Mouse (Mus musculus) embryo, embryonic 10 days (tissue): ENCODE data around the gene Calm4.
A peak's percentile ranks its signal among the peaks of the same experiment; 100 is the strongest.

ENCODE experiments used
- DNase-seq: peaks from one replicate; pipeline ENCODE4 v3.0.0-alpha.2; 2015; ENCODE audit warnings: low spot score

Calm4 gene

GRCm38 (mm10) chr13:3861251-3861650 lies 23.7 kb downstream of the Calm4 start:
- no peak for DNase-seq

GRCm38 (mm10) chr13:3862325-3862724 lies 24.8 kb downstream of the Calm4 start:
- no peak for DNase-seq

DNA sequence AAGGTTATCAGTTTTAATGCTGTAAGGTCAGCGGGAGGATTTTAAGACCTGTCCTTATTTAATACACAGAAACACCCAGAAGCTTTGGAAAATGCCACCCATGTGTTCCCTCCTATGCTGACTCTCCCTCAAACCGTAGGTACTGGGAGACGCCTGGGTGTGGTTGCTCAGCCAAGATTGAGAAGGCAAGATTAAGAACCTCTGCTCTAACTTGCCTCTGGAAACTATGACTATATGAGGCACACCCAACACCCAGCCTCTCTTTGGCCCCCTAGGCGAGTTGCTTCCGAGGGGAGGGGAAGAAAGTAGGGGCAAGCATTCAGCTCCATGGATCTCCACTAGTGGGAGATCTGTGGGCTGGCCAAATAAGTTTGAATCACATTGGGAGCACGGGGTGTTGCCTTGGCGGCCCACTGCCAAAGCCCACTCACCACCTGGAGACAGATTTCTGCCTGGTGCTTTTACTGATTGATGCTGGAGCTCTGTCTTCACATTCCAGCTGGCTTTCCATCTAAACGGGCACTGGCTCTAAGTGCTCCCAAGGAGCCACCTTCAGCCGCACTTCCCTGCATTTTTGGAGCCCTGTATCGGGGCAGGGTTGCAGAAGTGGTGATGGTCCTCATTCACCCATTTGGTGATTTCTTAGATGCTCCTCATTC lies 25.5 kb downstream of the Calm4 start:
- no peak for DNase-seq

GRCm38 (mm10) chr13:3865648-3866354 lies 28.2 kb downstream of the Calm4 start:
- DNase-seq: no peak

- no peak for DNase-seq
Measured at GRCm38 (mm10) chr13:3866355-3867052, 28.9 kb downstream of the Calm4 start.

DNA sequence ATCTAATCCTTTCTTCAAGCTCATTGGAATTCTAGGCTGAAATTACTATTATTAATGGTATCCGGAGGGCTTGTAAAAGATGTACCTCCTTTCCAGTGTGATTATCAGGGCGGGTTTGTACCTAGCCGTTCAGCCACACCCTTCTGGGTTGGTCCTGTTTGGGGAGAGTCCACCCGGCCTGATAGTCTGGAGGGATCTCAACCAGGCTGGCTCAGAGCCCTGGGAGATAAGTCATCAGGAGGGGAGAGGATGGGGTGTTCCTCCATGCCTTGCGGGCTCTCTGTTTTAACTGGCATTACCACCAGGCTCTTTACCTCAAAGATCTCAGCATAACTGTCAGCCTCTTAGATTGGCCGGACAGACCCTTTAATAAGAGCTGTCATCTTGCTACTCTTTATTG lies 29.6 kb downstream of the Calm4 start:
- no peak for DNase-seq

- DNase-seq: no peak
Measured at GRCm38 (mm10) chr13:3869901-3870300, 32.3 kb downstream of the Calm4 start.

DNA sequence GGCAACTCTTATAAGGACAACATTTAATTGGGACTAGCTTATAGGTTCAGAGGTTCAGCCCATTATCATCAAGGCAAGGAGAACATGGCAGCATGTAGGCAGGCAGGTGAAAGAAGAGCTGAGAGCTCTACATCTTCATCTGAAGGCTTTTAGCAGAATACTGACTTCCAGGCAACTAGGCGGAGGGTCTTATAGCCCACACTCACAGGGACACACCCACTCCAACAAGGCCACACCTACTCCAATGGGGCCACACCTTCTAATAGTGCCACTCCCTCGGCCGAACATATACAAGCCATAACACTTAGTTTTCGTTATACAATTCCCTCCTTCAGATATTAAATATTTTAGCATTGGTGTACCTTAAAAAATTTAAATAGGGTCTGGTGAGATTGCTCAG lies 35.3 kb downstream of the Calm4 start:
- no peak for DNase-seq

GRCm38 (mm10) chr13:3876448-3876847 lies 38.9 kb downstream of the Calm4 start:
- no peak for DNase-seq

GRCm38 (mm10) chr13:3877185-3877584 lies 39.6 kb downstream of the Calm4 start:
- no peak for DNase-seq

DNA sequence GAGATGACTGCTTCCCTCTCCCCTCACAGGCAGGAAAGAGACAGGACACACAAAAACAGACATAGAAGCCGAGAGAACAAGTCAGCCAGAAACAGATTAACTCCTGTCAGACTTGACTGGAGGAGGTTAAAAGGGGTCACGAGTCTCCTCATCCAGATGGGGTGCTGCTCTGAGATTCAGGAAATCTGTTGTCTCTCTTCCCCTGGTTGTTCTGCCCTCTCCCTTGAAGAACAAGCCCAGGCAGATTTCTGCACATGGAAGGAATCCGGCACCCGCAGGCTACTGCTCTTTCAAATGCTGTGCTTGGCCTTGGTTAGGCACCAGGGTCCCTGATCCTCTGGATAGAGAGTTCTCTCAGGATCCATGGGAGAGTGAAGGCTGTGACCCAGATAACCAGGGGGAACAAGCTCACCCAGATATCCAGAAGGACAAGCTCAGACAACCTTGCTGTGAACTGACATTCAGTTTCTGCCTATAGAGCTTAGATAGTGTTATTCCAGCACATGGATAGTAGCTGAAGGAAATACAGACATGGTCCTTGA lies 40.2 kb downstream of the Calm4 start:
- peak; percentile 22 for DNase-seq

DNA sequence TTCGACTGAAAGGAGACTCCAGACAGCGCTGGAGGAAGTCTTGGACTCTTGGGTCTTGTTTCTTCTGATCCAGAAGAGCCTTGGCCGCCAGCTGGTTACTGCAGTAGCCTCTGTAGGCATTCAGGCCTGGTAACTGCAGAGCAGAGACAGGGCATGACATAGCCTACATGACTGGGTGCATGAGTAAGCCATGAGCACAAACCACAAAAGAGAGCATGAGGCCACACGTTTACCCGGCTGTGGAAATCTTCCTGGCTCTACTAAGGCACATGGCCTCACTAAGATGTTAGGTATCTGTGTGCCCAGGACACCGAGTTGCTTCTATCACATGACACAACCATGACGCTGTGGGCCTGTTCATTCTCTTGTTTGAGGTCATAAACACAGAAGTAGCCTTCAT lies 49.1 kb downstream of the Calm4 start:
- no peak for DNase-seq
